Mouse (Mus musculus) heart, adult 2 months (tissue): ENCODE measurements at regions not wholly inside any gene's neighbourhood (a gene's known extent, or its start where the extent isn't known, plus 50 kb on each side); places are given as distances from the start of the nearest gene placed in this dataset.

Experiments used
- DNase-seq, 2 experiments: peaks; one replicate each; pipeline ENCODE4 v3.0.0; 2021
- H3K27ac ChIP-seq: fragments of 200-600 bp; 2 replicates; pipeline ENCODE4 v1.8.1; 2022
- H3K27me3 ChIP-seq: fragments of 200-500 bp; 2 replicates; pipeline ENCODE4 v1.6.1; 2012; ENCODE audit warnings: mild to moderate bottlenecking, low read length, inconsistent platforms, mixed read lengths; ENCODE audit not compliant: control insufficient read depth, insufficient read depth
- H3K36me3 ChIP-seq: fragments of 200-500 bp; 2 replicates; pipeline ENCODE4 v1.6.1; 2012; ENCODE audit warnings: low read length, inconsistent platforms; ENCODE audit not compliant: control insufficient read depth, insufficient read depth
- H3K4me1 ChIP-seq: fragments of 200-500 bp; 2 replicates; pipeline ENCODE4 v1.6.1; 2011; ENCODE audit warnings: low read length; ENCODE audit not compliant: control insufficient read depth, insufficient read depth
- H3K4me3 ChIP-seq: fragments of 200-600 bp; 2 replicates; pipeline ENCODE4 v1.8.1; 2022
- H3K79me2 ChIP-seq: fragments of 200-500 bp; replicated peaks from 2 replicates; pipeline ENCODE4 v1.6.1; 2012; ENCODE audit warnings: mild to moderate bottlenecking, inconsistent platforms, low read length, moderate library complexity, mixed read lengths; ENCODE audit not compliant: control insufficient read depth, insufficient read depth
- H3K9ac ChIP-seq: fragments of 200-500 bp; 2 replicates; pipeline ENCODE4 v1.6.1; 2012; ENCODE audit warnings: low read depth, mild to moderate bottlenecking, control low read depth, inconsistent platforms, low read length, mixed read lengths
- CTCF ChIP-seq: fragments of 200-600 bp; IDR thresholded peaks from 2 replicates; pipeline ENCODE4 v1.8.1; 2022; ENCODE audit warnings: antibody characterized with exemption, mild to moderate bottlenecking, moderate library complexity
- EP300 ChIP-seq: fragments of 200-500 bp; IDR thresholded peaks from 2 replicates; pipeline ENCODE4 v1.6.1; 2011; ENCODE audit warnings: low read depth, low read length, control low read depth; ENCODE audit not compliant: insufficient read depth
- POLR2A ChIP-seq: fragments of 200-500 bp; IDR thresholded peaks from 2 replicates; pipeline ENCODE4 v1.6.1; 2011; ENCODE audit warnings: mild to moderate bottlenecking, low read depth, low read length, control low read depth; ENCODE audit not compliant: insufficient read depth
- WGBS: fragments of 180-500 bp; shearing (Covaris S2); methylation state at CpG from one replicate; pipeline ENCODE4 v1.1.7; 2018; 5-methylcytosine and 5-hydroxymethylcytosine counted together
- intact Hi-C: fragments of 180-260 bp; cut with DNase I; formaldehyde crosslinking; loops from one replicate; pipeline ENCODE4 v1.15.1; 2025

- Histone ChIP-seq H3K9ac (no peak overlapping the region), H3K79me2 (no peaks in the 10 kb centered on the region), H3K27ac (peak overlapping the region; percentile 12; the same call in 1 of the 2 replicates), H3K4me1 (peaks cover 4% of the 10 kb centered on the region), H3K36me3 (peaks cover 9% of the 10 kb centered on the region), H3K27me3 (no peaks in the 10 kb centered on the region), H3K4me3 (no peak overlapping the region)
- WGBS = 61% methylated on average over 6 of the region's 6 CpGs
- intact Hi-C loops = no loop called here
- TF ChIP-seq POLR2A (no peak), CTCF (no peak), EP300 (no peak)
- DNase-seq = no peak
Measured at GRCm38 (mm10) chr6:93194741-93195140, 251.4 kb upstream of the Adamts9 start.

- H3K4me3 ChIP-seq = no peak overlapping the region
- H3K27ac ChIP-seq = no peak overlapping the region
- peaks cover 4% of the 10 kb centered on the region for H3K4me1 ChIP-seq
- TF ChIP-seq POLR2A (no peak), EP300 (no peak), CTCF (no peak)
- H3K36me3 ChIP-seq = peaks cover 5% of the 10 kb centered on the region
- H3K79me2 ChIP-seq = no peaks in the 10 kb centered on the region
- DNase-seq = no peak
- 50% methylated on average over 2 of the region's 2 CpGs for WGBS
- intact Hi-C loops = no loop called here
- H3K9ac ChIP-seq = no peak overlapping the region
- no peaks in the 10 kb centered on the region for H3K27me3 ChIP-seq
Measured at GRCm38 (mm10) chr6:93192980-93193379, 249.7 kb upstream of the Adamts9 start.

- no peak overlapping the region for H3K9ac ChIP-seq
- no peak overlapping the region for H3K4me3 ChIP-seq
- no peak overlapping the region for H3K27ac ChIP-seq
- no peaks in the 10 kb centered on the region for H3K36me3 ChIP-seq
- no peaks in the 10 kb centered on the region for H3K27me3 ChIP-seq
- no peaks in the 10 kb centered on the region for H3K79me2 ChIP-seq
- WGBS = 84% methylated on average over 2 of the region's 2 CpGs
- no peaks in the 10 kb centered on the region; the same call in none of the 2 replicates for H3K4me1 ChIP-seq
- TF ChIP-seq EP300 (no peak), CTCF (no peak), POLR2A (no peak)
- intact Hi-C loops = no loop called here
- DNase-seq = no peak
Measured at GRCm38 (mm10) chr6:93190986-93191385, 247.7 kb upstream of the Adamts9 start.

GRCm38 (mm10) chr6:93168526-93168925 is 225.2 kb upstream of the Adamts9 start:
- Histone ChIP-seq H3K9ac (no peak overlapping the region), H3K27ac (no peak overlapping the region), H3K4me1 (peaks cover 18% of the 10 kb centered on the region), H3K36me3 (peaks cover 9% of the 10 kb centered on the region), H3K27me3 (no peaks in the 10 kb centered on the region), H3K4me3 (no peak overlapping the region), H3K79me2 (no peaks in the 10 kb centered on the region)
- intact Hi-C loops = loop anchor here (5.0 kb wide), 1 partner anchor 226 kb away; the partner anchor contains the start of gene Adamts9
- DNase-seq = no peak
- 68% methylated on average over 5 of the region's 5 CpGs for WGBS
- TF ChIP-seq EP300 (no peak), CTCF (no peak), POLR2A (no peak)

GRCm38 (mm10) chr6:93167281-93167680 is 224.0 kb upstream of the Adamts9 start:
- intact Hi-C loops = loop anchor here (5.0 kb wide), 1 partner anchor 225 kb away; the partner anchor contains the start of gene Adamts9
- H3K9ac ChIP-seq = no peak overlapping the region
- 22% methylated on average over 7 of the region's 7 CpGs for WGBS
- H3K36me3 ChIP-seq = peaks cover 9% of the 10 kb centered on the region
- no peak for TF ChIP-seq POLR2A
- peak; percentile 91 for TF ChIP-seq EP300
- peak; percentile 40 to 50 for DNase-seq
- peaks cover 14% of the 10 kb centered on the region for H3K4me1 ChIP-seq
- H3K27me3 ChIP-seq = no peaks in the 10 kb centered on the region
- peak overlapping the region; percentile 40 for H3K27ac ChIP-seq
- no peak overlapping the region for H3K4me3 ChIP-seq
- no peaks in the 10 kb centered on the region for H3K79me2 ChIP-seq

- no peaks in the 10 kb centered on the region for H3K79me2 ChIP-seq
- H3K36me3 ChIP-seq = peaks cover 9% of the 10 kb centered on the region
- intact Hi-C loops = loop anchor here (5.0 kb wide), 1 partner anchor 224 kb away; the partner anchor contains the start of gene Adamts9
- DNase-seq = no peak
- H3K4me1 ChIP-seq = peaks cover 9% of the 10 kb centered on the region
- H3K4me3 ChIP-seq = no peak overlapping the region
- H3K27ac ChIP-seq = peak overlapping the region; percentile 0; the same call in 1 of the 2 replicates
- no peak for TF ChIP-seq POLR2A
- no peak for TF ChIP-seq CTCF
- TF ChIP-seq EP300 = no peak
- H3K27me3 ChIP-seq = no peaks in the 10 kb centered on the region
- H3K9ac ChIP-seq = no peak overlapping the region
- 28% methylated on average over 4 of the region's 4 CpGs for WGBS
Measured at GRCm38 (mm10) chr6:93165942-93166341, 222.7 kb upstream of the Adamts9 start.
